Mouse (Mus musculus) liver, adult 2 months (tissue): Measurements from ENCODE around the gene Sdr9c7. TPM values are rescaled to one million over a fixed set of nuclear protein-coding genes. Genes with fewer than 3 reads are reported as not detected.

Source experiments
- DNase-seq: peaks from one replicate; pipeline ENCODE4 v3.0.0-alpha.2; 2011; ENCODE audit warnings: low read depth, low spot score; ENCODE audit errors: extremely low read depth
- H3K27ac ChIP-seq: fragments of 200-500 bp; replicated peaks from 2 replicates; pipeline ENCODE4 v1.5.1; 2012; ENCODE audit warnings: low read depth, mild to moderate bottlenecking, control low read depth, inconsistent platforms, low read length; ENCODE audit not compliant: insufficient read depth
- H3K27me3 ChIP-seq: fragments of 200-500 bp; 2 replicates; pipeline ENCODE4 v1.6.1; 2012; ENCODE audit warnings: mild to moderate bottlenecking, moderate library complexity, low read length, inconsistent platforms; ENCODE audit not compliant: control insufficient read depth, insufficient read depth
- H3K36me3 ChIP-seq: fragments of 200-500 bp; 2 replicates; pipeline ENCODE4 v1.6.1; 2012; ENCODE audit warnings: low read length, inconsistent platforms; ENCODE audit not compliant: control insufficient read depth, insufficient read depth
- H3K4me1 ChIP-seq: fragments of 200-500 bp; 2 replicates; pipeline ENCODE4 v1.6.1; 2011; ENCODE audit warnings: low read length; ENCODE audit not compliant: control insufficient read depth, insufficient read depth
- H3K4me3 ChIP-seq: fragments of 200-500 bp; 2 replicates; pipeline ENCODE4 v1.5.1; 2011; ENCODE audit warnings: low read depth, mild to moderate bottlenecking, control low read depth, low read length, moderate library complexity; ENCODE audit not compliant: insufficient read depth
- H3K79me2 ChIP-seq: fragments of 200-500 bp; 2 replicates; pipeline ENCODE4 v1.6.1; 2012; ENCODE audit warnings: inconsistent platforms, mild to moderate bottlenecking, low read length, moderate library complexity; ENCODE audit not compliant: control insufficient read depth, insufficient read depth
- H3K9ac ChIP-seq: fragments of 200-500 bp; 2 replicates; pipeline ENCODE4 v1.6.1; 2012; ENCODE audit warnings: low read depth, mild to moderate bottlenecking, control low read depth, inconsistent platforms, low read length
- CTCF ChIP-seq: fragments of 200-500 bp; IDR thresholded peaks from 2 replicates; pipeline ENCODE4 v1.5.1; 2011; ENCODE audit warnings: low read depth, low read length, control low read depth
- POLR2A ChIP-seq: fragments of 200-500 bp; IDR thresholded peaks from 2 replicates; pipeline ENCODE4 v1.6.1; 2011; ENCODE audit warnings: low read length, control low read depth; ENCODE audit not compliant: insufficient read depth; ENCODE audit errors: extremely low read depth
- WGBS: fragments of 180-500 bp; shearing (Covaris S2); methylation state at CpG from one replicate; pipeline ENCODE4 v1.1.7; 2018; 5-methylcytosine and 5-hydroxymethylcytosine counted together
- polyA plus RNA-seq: library from polyadenylated mRNA; depleted of rRNA; stranded (reverse); fragments of >200 nt; gene quantifications from 2 replicates; pipeline ENCODE4 v1.2.3, GENCODE M21; 2012; rRNA removed
- total RNA-seq: library from RNA; depleted of rRNA; stranded (reverse); fragments of >200 nt; gene quantifications from 2 replicates; pipeline ENCODE4 v1.2.3, GENCODE M21; 2014; rRNA removed

Sdr9c7 gene
- total and polyA plus RNA-seq, 2 experiments = 20.4 to 25.6 TPM

GRCm38 (mm10) chr10:127959161-127959679 is 60.9 kb downstream of the Sdr9c7 start:
- Histone ChIP-seq H3K27ac (peak overlapping the region; percentile 26), H3K4me1 (peaks cover 12% of the 10 kb centered on the region), H3K4me3 (no peak overlapping the region), H3K27me3 (no peaks in the 10 kb centered on the region), H3K9ac (no peak overlapping the region), H3K36me3 (no peaks in the 10 kb centered on the region), H3K79me2 (no peaks in the 10 kb centered on the region)
- TF ChIP-seq POLR2A = no peak
- peak; percentile 70 for TF ChIP-seq CTCF
- DNase-seq = peak; percentile 100
- 28% methylated on average over 7 of the region's 7 CpGs for WGBS

Other genes with a start within 250 kb of the Sdr9c7 start
- 5.5 and 6.3 TPM in 2 replicates for gene Nemp1, start 231.6 kb upstream of the Sdr9c7 start, total RNA-seq
- gene Nemp1, start 231.6 kb upstream of the Sdr9c7 start, polyA plus RNA-seq = 2.0 and 2.7 TPM in 2 replicates
- 8.9 and 13.4 TPM in 2 replicates for gene Nab2, start 229.9 kb upstream of the Sdr9c7 start, total RNA-seq
- 16.0 and 16.6 TPM in 2 replicates for gene Nab2, start 229.9 kb upstream of the Sdr9c7 start, polyA plus RNA-seq
- 0.18 TPM in 1 of 2 replicates, not detected in the other for gene Myo1a, start 193.3 kb upstream of the Sdr9c7 start, total RNA-seq
- gene Myo1a, start 193.3 kb upstream of the Sdr9c7 start, polyA plus RNA-seq = 0.02 TPM in 1 of 2 replicates, not detected in the other
- gene Tac2, start 174.0 kb upstream of the Sdr9c7 start, total RNA-seq = not detected in 2 replicates
- not detected in 2 replicates for gene Tac2, start 174.0 kb upstream of the Sdr9c7 start, polyA plus RNA-seq
- gene Zbtb39, start 159.0 kb upstream of the Sdr9c7 start, total RNA-seq = 4.1 and 5.8 TPM in 2 replicates
- 5.3 and 5.9 TPM in 2 replicates for gene Zbtb39, start 159.0 kb upstream of the Sdr9c7 start, polyA plus RNA-seq
- gene Gpr182, start 146.8 kb upstream of the Sdr9c7 start, total RNA-seq = 4.8 and 8.8 TPM in 2 replicates
- 18.4 and 26.2 TPM in 2 replicates for gene Gpr182, start 146.8 kb upstream of the Sdr9c7 start, polyA plus RNA-seq
- gene Rdh1, start 138.8 kb upstream of the Sdr9c7 start, total RNA-seq = 0.18 and 0.27 TPM in 2 replicates
- gene Rdh1, start 138.8 kb upstream of the Sdr9c7 start, polyA plus RNA-seq = 0.20 TPM in 2 replicates
- gene Rdh16f1, start 138.7 kb upstream of the Sdr9c7 start, total RNA-seq = not detected in 2 replicates
- not detected in 2 replicates for gene Rdh16f1, start 138.7 kb upstream of the Sdr9c7 start, polyA plus RNA-seq
- gene Rdh9, start 122.1 kb upstream of the Sdr9c7 start, total RNA-seq = 75.6 and 121 TPM in 2 replicates
- gene Rdh9, start 122.1 kb upstream of the Sdr9c7 start, polyA plus RNA-seq = 54.4 and 60.2 TPM in 2 replicates
- gene Rdh16, start 97.4 kb upstream of the Sdr9c7 start, total RNA-seq = 74.0 and 111 TPM in 2 replicates
- gene Rdh16, start 97.4 kb upstream of the Sdr9c7 start, polyA plus RNA-seq = 43.8 and 55.8 TPM in 2 replicates
- not detected in 2 replicates for gene Rdh19, start 48.6 kb upstream of the Sdr9c7 start, total RNA-seq
- gene Rdh19, start 48.6 kb upstream of the Sdr9c7 start, polyA plus RNA-seq = 0.05 TPM in 1 of 2 replicates, not detected in the other
- gene Rdh16f2, start 32.0 kb upstream of the Sdr9c7 start, total RNA-seq = 282 and 329 TPM in 2 replicates
- 281 and 297 TPM in 2 replicates for gene Rdh16f2, start 32.0 kb upstream of the Sdr9c7 start, polyA plus RNA-seq
- 1,124 and 1,219 TPM in 2 replicates for gene Rdh7, start 9.7 kb upstream of the Sdr9c7 start, total RNA-seq
- gene Rdh7, start 9.7 kb upstream of the Sdr9c7 start, polyA plus RNA-seq = 1,436 and 1,472 TPM in 2 replicates
- 468 and 651 TPM in 2 replicates for gene Hsd17b6, start 109.1 kb downstream of the Sdr9c7 start, total RNA-seq
- 229 and 364 TPM in 2 replicates for gene Hsd17b6, start 109.1 kb downstream of the Sdr9c7 start, polyA plus RNA-seq
- gene Prim1, start 116.7 kb downstream of the Sdr9c7 start, total RNA-seq = 3.5 and 5.5 TPM in 2 replicates
- 1.3 and 1.5 TPM in 2 replicates for gene Prim1, start 116.7 kb downstream of the Sdr9c7 start, polyA plus RNA-seq
- gene Naca, start 137.1 kb downstream of the Sdr9c7 start, total RNA-seq = 353 and 448 TPM in 2 replicates
- gene Naca, start 137.1 kb downstream of the Sdr9c7 start, polyA plus RNA-seq = 170 and 182 TPM in 2 replicates
- gene Ptges3, start 160.4 kb downstream of the Sdr9c7 start, total RNA-seq = 90.4 and 97.3 TPM in 2 replicates
- gene Ptges3, start 160.4 kb downstream of the Sdr9c7 start, polyA plus RNA-seq = 24.8 and 30.9 TPM in 2 replicates
- gene Atp5b, start 184.8 kb downstream of the Sdr9c7 start, total RNA-seq = 1,653 and 1,721 TPM in 2 replicates
- gene Atp5b, start 184.8 kb downstream of the Sdr9c7 start, polyA plus RNA-seq = 2,471 and 2,841 TPM in 2 replicates
- 6.6 and 9.1 TPM in 2 replicates for gene Baz2a, start 193.1 kb downstream of the Sdr9c7 start, total RNA-seq
- 9.7 and 12.3 TPM in 2 replicates for gene Baz2a, start 193.1 kb downstream of the Sdr9c7 start, polyA plus RNA-seq